Mouse (Mus musculus): ENCODE results near the gene Cpz. TPM values are rescaled to one million over a fixed set of nuclear protein-coding genes. Genes with fewer than 3 reads are reported as not detected.
A peak's percentile ranks its signal among the peaks of the same experiment; 100 is the strongest.

Cpz gene
- 1.3 and 1.7 TPM in 2 replicates for polyA plus RNA-seq (2015; fragmentation: Nextera tagmentation; extraction: Ambion mirVana)

GRCm38 (mm10) chr5:35525469-35526123 is at the start of gene Cpz:
Cpz (minus strand) TSS chr5:35525698.
- no peak for ATAC-seq (ENCODE audit: low read depth)
- Histone ChIP-seq H3K27ac (ENCODE audit: low read length) (no peak within 1 kb of the TSS), H3K4me3 (ENCODE audit: low read depth, low read length) (no peak within 1 kb of the TSS), H3K36me3 (ENCODE audit: control insufficient read depth, insufficient read depth) (no peaks in the 10 kb centered on the region), H3K4me2 (ENCODE audit: low read depth, low read length) (no peak within 1 kb of the TSS), H3K4me1 (ENCODE audit: control insufficient read depth, low read depth, low read length) (no peaks in the 10 kb centered on the region), H3K9me3 (replicated peaks; ENCODE audit: control insufficient read depth, low read length) (no peaks in the 10 kb centered on the region), H3K27me3 (ENCODE audit: control insufficient read depth, insufficient read depth, low read depth, low read length) (peaks cover 22% of the 10 kb centered on the region), H3K9ac (ENCODE audit: low read depth, low read length) (no peak within 1 kb of the TSS)
- WGBS (ENCODE audit: insufficient replicate concordance), result 4% methylated on average over 29 of the region's 29 CpGs

DNA sequence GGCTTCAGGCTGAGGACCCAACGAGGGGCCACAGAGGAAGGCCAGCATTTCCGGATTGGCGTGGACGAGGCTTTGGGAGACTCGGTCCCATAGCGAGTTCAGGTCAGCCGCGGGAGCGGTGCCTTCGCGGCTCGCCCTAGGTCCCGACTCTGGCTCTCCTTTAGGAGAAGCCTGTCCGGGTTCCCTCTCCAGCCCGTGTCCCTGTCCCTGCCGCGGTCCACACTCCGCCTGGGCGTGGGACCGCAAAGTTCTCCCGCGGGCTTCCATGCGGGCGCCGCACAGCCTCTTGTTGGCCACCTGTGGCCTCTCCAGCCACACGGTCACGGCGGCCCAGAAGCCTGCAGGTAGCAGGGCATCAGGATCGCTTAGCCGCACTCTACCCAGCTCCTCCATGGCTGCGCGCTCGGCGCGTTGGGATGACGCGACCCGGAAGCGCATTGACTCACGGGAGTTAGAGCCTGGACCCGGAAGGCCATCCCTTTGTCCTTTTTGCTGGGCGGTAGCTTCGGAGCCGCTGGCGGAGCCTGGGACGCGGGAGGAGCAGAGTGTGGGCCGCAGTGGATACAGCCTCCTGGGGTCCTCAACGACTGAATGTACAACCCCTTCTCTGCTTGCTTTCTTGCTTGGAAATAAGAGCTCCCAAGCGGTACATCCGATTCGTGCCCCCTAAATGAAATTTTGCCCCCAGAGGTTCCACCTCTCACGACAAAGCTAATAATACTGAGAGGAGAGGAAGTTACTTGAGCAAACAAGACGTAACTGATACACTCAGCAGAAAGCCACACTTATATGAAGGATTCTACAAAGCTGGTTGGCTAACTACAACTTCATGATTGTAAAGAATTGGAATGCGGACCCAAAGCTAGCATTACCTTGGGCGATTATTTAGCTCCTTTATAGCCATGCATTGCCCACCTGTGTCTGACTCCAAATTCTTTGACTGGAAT is 49.4 kb upstream of the Cpz start, which contains the start of gene Trmt44:
Gene Trmt44, minus strand, starts transcription at position 418 of the 947 bp plus-strand sequence.
- Histone ChIP-seq H3K9ac (ENCODE audit: low read depth, low read length) (peak within 1 kb of the TSS; percentile 82), H3K36me3 (ENCODE audit: control insufficient read depth, insufficient read depth) (peaks cover 7% of the 10 kb centered on the region), H3K27me3 (ENCODE audit: control insufficient read depth, insufficient read depth, low read depth, low read length) (no peaks in the 10 kb centered on the region), H3K4me3 (ENCODE audit: low read depth, low read length) (peak within 1 kb of the TSS; percentile 96), H3K9me3 (replicated peaks; ENCODE audit: control insufficient read depth, low read length) (no peaks in the 10 kb centered on the region), H3K4me2 (ENCODE audit: low read depth, low read length) (peak within 1 kb of the TSS; percentile 91), H3K27ac (ENCODE audit: low read length) (peak within 1 kb of the TSS; percentile 68), H3K4me1 (ENCODE audit: control insufficient read depth, low read depth, low read length) (peaks cover 7% of the 10 kb centered on the region)
- WGBS (ENCODE audit: insufficient replicate concordance), result 3% methylated on average over 56 of the region's 56 CpGs
- ATAC-seq (ENCODE audit: low read depth), result peak; percentile 96

DNA sequence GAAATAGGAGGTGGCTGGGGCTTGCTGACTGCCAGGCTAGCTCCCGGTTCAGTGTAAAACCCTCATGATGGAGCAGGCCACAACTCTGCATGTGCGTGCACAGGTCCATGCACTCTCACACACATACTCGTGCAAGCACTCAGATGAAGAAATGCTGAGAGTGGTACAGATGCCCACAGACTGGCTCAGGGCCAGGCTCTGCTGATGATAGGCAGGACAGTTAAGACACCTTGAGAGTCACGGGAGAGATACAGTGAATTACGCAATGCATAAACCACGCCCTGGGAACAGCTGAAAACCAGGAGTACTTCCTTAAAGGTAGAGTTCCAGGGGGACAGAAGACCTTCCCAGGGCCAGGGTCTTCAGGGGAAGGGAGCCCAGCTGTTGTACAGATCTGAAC is 46.0 kb upstream of the Cpz start:
- Histone ChIP-seq H3K4me1 (ENCODE audit: control insufficient read depth, low read depth, low read length) (peaks cover 7% of the 10 kb centered on the region), H3K4me2 (ENCODE audit: low read depth, low read length) (no peak overlapping the region), H3K9ac (ENCODE audit: low read depth, low read length) (no peak overlapping the region), H3K27ac (ENCODE audit: low read length) (no peak overlapping the region), H3K4me3 (ENCODE audit: low read depth, low read length) (no peak overlapping the region), H3K27me3 (ENCODE audit: control insufficient read depth, insufficient read depth, low read depth, low read length) (no peaks in the 10 kb centered on the region), H3K9me3 (replicated peaks; ENCODE audit: control insufficient read depth, low read length) (no peaks in the 10 kb centered on the region), H3K36me3 (ENCODE audit: control insufficient read depth, insufficient read depth) (peaks cover 15% of the 10 kb centered on the region)
- no peak for ATAC-seq (ENCODE audit: low read depth)
- 65% methylated on average over 6 of the region's 6 CpGs for WGBS (ENCODE audit: insufficient replicate concordance)

DNA sequence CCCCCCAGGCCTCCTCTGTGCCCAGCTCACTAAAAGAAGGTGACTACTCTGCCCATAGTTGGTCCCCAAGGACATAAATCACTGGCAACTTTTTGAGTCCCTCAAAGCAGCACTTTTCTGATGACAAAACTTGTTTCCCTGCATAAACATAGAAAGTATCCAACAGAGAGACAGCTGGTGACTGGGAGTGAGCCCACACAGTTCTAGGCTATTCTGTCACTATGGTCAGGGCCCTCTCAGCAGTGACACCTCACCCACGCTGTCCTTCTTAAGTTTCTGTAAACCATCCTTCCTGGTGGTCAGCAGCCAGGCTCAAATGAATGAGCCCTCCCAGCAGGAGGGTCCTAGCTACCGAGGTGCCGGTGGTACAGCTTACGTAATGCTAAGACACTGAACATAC is 41.1 kb upstream of the Cpz start:
- H3K27ac ChIP-seq (ENCODE audit: low read length), result no peak overlapping the region
- no peaks in the 10 kb centered on the region for H3K4me1 ChIP-seq (ENCODE audit: control insufficient read depth, low read depth, low read length)
- no peak overlapping the region for H3K9ac ChIP-seq (ENCODE audit: low read depth, low read length)
- no peak overlapping the region for H3K4me2 ChIP-seq (ENCODE audit: low read depth, low read length)
- H3K4me3 ChIP-seq (ENCODE audit: low read depth, low read length), result no peak overlapping the region
- H3K27me3 ChIP-seq (ENCODE audit: control insufficient read depth, insufficient read depth, low read depth, low read length), result no peaks in the 10 kb centered on the region
- H3K9me3 ChIP-seq (replicated peaks; ENCODE audit: control insufficient read depth, low read length), result no peaks in the 10 kb centered on the region
- WGBS (ENCODE audit: insufficient replicate concordance), result 77% methylated on average over 4 of the region's 4 CpGs
- ATAC-seq (ENCODE audit: low read depth), result no peak
- peaks cover 33% of the 10 kb centered on the region for H3K36me3 ChIP-seq (ENCODE audit: control insufficient read depth, insufficient read depth)

GRCm38 (mm10) chr5:35565217-35565616 is 39.7 kb upstream of the Cpz start:
- Histone ChIP-seq H3K36me3 (ENCODE audit: control insufficient read depth, insufficient read depth) (peaks cover 30% of the 10 kb centered on the region), H3K27me3 (ENCODE audit: control insufficient read depth, insufficient read depth, low read depth, low read length) (no peaks in the 10 kb centered on the region), H3K9me3 (replicated peaks; ENCODE audit: control insufficient read depth, low read length) (no peaks in the 10 kb centered on the region), H3K9ac (ENCODE audit: low read depth, low read length) (no peak overlapping the region), H3K4me3 (ENCODE audit: low read depth, low read length) (no peak overlapping the region), H3K4me1 (ENCODE audit: control insufficient read depth, low read depth, low read length) (no peaks in the 10 kb centered on the region), H3K4me2 (ENCODE audit: low read depth, low read length) (no peak overlapping the region), H3K27ac (ENCODE audit: low read length) (no peak overlapping the region)
- no peak for ATAC-seq (ENCODE audit: low read depth)
- WGBS (ENCODE audit: insufficient replicate concordance), result 67% methylated on average over 9 of the region's 9 CpGs

- Histone ChIP-seq H3K4me2 (ENCODE audit: low read depth, low read length) (no peak overlapping the region), H3K27me3 (ENCODE audit: control insufficient read depth, insufficient read depth, low read depth, low read length) (no peaks in the 10 kb centered on the region), H3K9me3 (replicated peaks; ENCODE audit: control insufficient read depth, low read length) (no peaks in the 10 kb centered on the region), H3K36me3 (ENCODE audit: control insufficient read depth, insufficient read depth) (peaks cover 22% of the 10 kb centered on the region), H3K4me3 (ENCODE audit: low read depth, low read length) (no peak overlapping the region), H3K9ac (ENCODE audit: low read depth, low read length) (no peak overlapping the region), H3K4me1 (ENCODE audit: control insufficient read depth, low read depth, low read length) (no peaks in the 10 kb centered on the region), H3K27ac (ENCODE audit: low read length) (no peak overlapping the region)
- ATAC-seq (ENCODE audit: low read depth), result no peak
- WGBS (ENCODE audit: insufficient replicate concordance), result 0% methylated on average over 1 of the region's 1 CpGs
Observed at GRCm38 (mm10) chr5:35563449-35563848, 38.0 kb upstream of the Cpz start.

DNA sequence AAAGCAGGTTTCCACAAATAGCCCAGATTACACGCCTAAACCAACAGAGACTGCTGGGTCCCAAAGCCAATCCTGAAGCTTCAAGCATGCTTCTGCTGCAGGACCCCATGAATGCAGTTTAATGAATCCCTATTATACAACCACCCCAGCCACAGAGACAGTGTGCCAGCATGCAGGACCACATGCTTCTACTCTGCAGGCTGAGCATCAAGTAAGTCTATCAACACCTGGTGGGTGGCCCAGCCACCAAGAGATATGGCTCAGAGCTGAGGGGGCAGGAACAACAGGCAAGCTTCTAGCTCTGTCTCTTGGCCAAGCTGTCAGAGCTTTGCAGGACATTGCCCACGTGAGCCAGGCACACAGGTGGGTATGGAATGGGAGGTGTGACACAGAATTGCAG is 37.1 kb upstream of the Cpz start:
- H3K27ac ChIP-seq (ENCODE audit: low read length), result no peak overlapping the region
- no peak overlapping the region for H3K4me2 ChIP-seq (ENCODE audit: low read depth, low read length)
- H3K9ac ChIP-seq (ENCODE audit: low read depth, low read length), result no peak overlapping the region
- ATAC-seq (ENCODE audit: low read depth), result no peak
- no peak overlapping the region for H3K4me3 ChIP-seq (ENCODE audit: low read depth, low read length)
- H3K27me3 ChIP-seq (ENCODE audit: control insufficient read depth, insufficient read depth, low read depth, low read length), result no peaks in the 10 kb centered on the region
- H3K36me3 ChIP-seq (ENCODE audit: control insufficient read depth, insufficient read depth), result peaks cover 21% of the 10 kb centered on the region
- no peaks in the 10 kb centered on the region for H3K9me3 ChIP-seq (replicated peaks; ENCODE audit: control insufficient read depth, low read length)
- no peaks in the 10 kb centered on the region for H3K4me1 ChIP-seq (ENCODE audit: control insufficient read depth, low read depth, low read length)
- 75% methylated on average over 2 of the region's 2 CpGs for WGBS (ENCODE audit: insufficient replicate concordance)

- Histone ChIP-seq H3K9ac (ENCODE audit: low read depth, low read length) (no peak overlapping the region), H3K4me1 (ENCODE audit: control insufficient read depth, low read depth, low read length) (no peaks in the 10 kb centered on the region), H3K27ac (ENCODE audit: low read length) (no peak overlapping the region), H3K4me3 (ENCODE audit: low read depth, low read length) (no peak overlapping the region), H3K4me2 (ENCODE audit: low read depth, low read length) (no peak overlapping the region), H3K36me3 (ENCODE audit: control insufficient read depth, insufficient read depth) (peaks cover 18% of the 10 kb centered on the region), H3K27me3 (ENCODE audit: control insufficient read depth, insufficient read depth, low read depth, low read length) (no peaks in the 10 kb centered on the region), H3K9me3 (replicated peaks; ENCODE audit: control insufficient read depth, low read length) (no peaks in the 10 kb centered on the region)
- WGBS (ENCODE audit: insufficient replicate concordance), result 55% methylated on average over 8 of the region's 8 CpGs
- ATAC-seq (ENCODE audit: low read depth), result no peak
Observed at GRCm38 (mm10) chr5:35559447-35559846, 33.9 kb upstream of the Cpz start.

Data from liver, embryonic 16.5 days (tissue).